Mouse (Mus musculus): Measurements from ENCODE around the gene Gm11937.

Gene Gm11937

GRCm38 (mm10) chr11:99583245-99583704 is 26.7 kb downstream of the Gm11937 start, which contains the start of gene Krtap1-4:
Gene Krtap1-4, minus strand, starts transcription at chr11:99583654.
- no peak for ATAC-seq (ENCODE audit: insufficient number of reproducible peaks, low FRiP score, low TSS enrichment)

- no peak for ATAC-seq (ENCODE audit: insufficient number of reproducible peaks, low FRiP score, low TSS enrichment)
Observed at GRCm38 (mm10) chr11:99581564-99581963, 28.4 kb downstream of the Gm11937 start.

GRCm38 (mm10) chr11:99581051-99581450 is 28.9 kb downstream of the Gm11937 start:
- ATAC-seq (ENCODE audit: insufficient number of reproducible peaks, low FRiP score, low TSS enrichment), result no peak

- ATAC-seq (ENCODE audit: insufficient number of reproducible peaks, low FRiP score, low TSS enrichment), result no peak
Observed at GRCm38 (mm10) chr11:99580636-99581035, 29.4 kb downstream of the Gm11937 start, which contains the start of gene Krtap1-5. Gene Krtap1-5, minus strand, starts transcription at chr11:99581016.

- no peak; the same call in 1 of the 2 replicates for ATAC-seq (ENCODE audit: insufficient number of reproducible peaks, low FRiP score, low TSS enrichment)
Observed at GRCm38 (mm10) chr11:99574106-99574505, 35.9 kb downstream of the Gm11937 start.

- ATAC-seq (ENCODE audit: insufficient number of reproducible peaks, low FRiP score, low TSS enrichment), result no peak
Observed at GRCm38 (mm10) chr11:99573164-99573563, 36.8 kb downstream of the Gm11937 start.

- no peak for ATAC-seq (ENCODE audit: insufficient number of reproducible peaks, low FRiP score, low TSS enrichment)
Observed at GRCm38 (mm10) chr11:99566530-99566929, 43.5 kb downstream of the Gm11937 start, which contains the start of gene Krtap3-1. Gene Krtap3-1, minus strand, starts transcription at chr11:99566630.

GRCm38 (mm10) chr11:99562580-99562979 is 47.4 kb downstream of the Gm11937 start:
- ATAC-seq (ENCODE audit: insufficient number of reproducible peaks, low FRiP score, low TSS enrichment), result no peak
